Mouse (Mus musculus) ES-E14 (cell line): Measurements from ENCODE around the gene Prr5. TPM values are rescaled to one million over a fixed set of nuclear protein-coding genes. Genes with fewer than 3 reads are reported as not detected.

Experiments used
- DNase-seq: peaks from one replicate; pipeline ENCODE4 v3.0.0-alpha.2; 2013; ENCODE audit warnings: low read depth, low spot score
- H3K27ac ChIP-seq: 2 replicates; pipeline ENCODE4 v1.5.1; 2012; ENCODE audit warnings: low read depth, mild to moderate bottlenecking, low read length, moderate library complexity, mixed read lengths; ENCODE audit not compliant: poor library complexity, insufficient read depth, severe bottlenecking
- H3K36me3 ChIP-seq: 2 replicates; pipeline ENCODE4 v1.6.1; 2012; ENCODE audit warnings: mild to moderate bottlenecking, low read length, moderate library complexity, mixed read lengths; ENCODE audit not compliant: control insufficient read depth, poor library complexity, insufficient read depth, severe bottlenecking
- H3K4me1 ChIP-seq, 2 experiments: fragments of 150-350 bp in 1 of 2; sonication (generic) in 1 of 2; 2 replicates each; pipeline ENCODE4 v1.6.1; 2012; ENCODE audit warnings: low read length in 2 of 2, mild to moderate bottlenecking in 1 of 2, mixed read lengths in 1 of 2; ENCODE audit not compliant: control insufficient read depth in 2 of 2, insufficient read depth in 2 of 2, poor library complexity in 1 of 2
- H3K4me3 ChIP-seq, 2 experiments: fragments of 150-350 bp in 1 of 2; sonication (generic) in 1 of 2; 2 replicates each; pipeline ENCODE4 v1.5.1; 2012; ENCODE audit warnings: low read length in 2 of 2, low read depth in 1 of 2, mild to moderate bottlenecking in 1 of 2, mixed read lengths in 1 of 2; ENCODE audit not compliant: insufficient read depth in 1 of 2, poor library complexity in 1 of 2, severe bottlenecking in 1 of 2
- H3K9ac ChIP-seq: 2 replicates; pipeline ENCODE4 v1.6.1; 2012; ENCODE audit warnings: low read depth, mild to moderate bottlenecking, low read length, mixed read lengths; ENCODE audit not compliant: poor library complexity, insufficient read depth, severe bottlenecking
- H3K9me3 ChIP-seq: fragments of 150-350 bp; sonication (generic); 2 replicates; pipeline ENCODE4 v1.6.1; 2012; ENCODE audit warnings: low read depth, mild to moderate bottlenecking, low read length; ENCODE audit not compliant: control insufficient read depth, insufficient read depth
- CHD2 ChIP-seq: IDR thresholded peaks from 2 replicates; pipeline ENCODE4 v1.6.1; 2014; ENCODE audit warnings: mild to moderate bottlenecking, low read depth, low read length, inconsistent platforms
- HCFC1 ChIP-seq: IDR thresholded peaks from 2 replicates; pipeline ENCODE4 v1.6.1; 2012; ENCODE audit warnings: low read length, inconsistent platforms, borderline replicate concordance; ENCODE audit not compliant: insufficient read depth
- MAFK ChIP-seq: IDR thresholded peaks from 2 replicates; pipeline ENCODE4 v1.6.1; 2014; ENCODE audit warnings: mild to moderate bottlenecking, low read depth, low read length, inconsistent platforms; ENCODE audit not compliant: insufficient read depth
- ZC3H11A ChIP-seq: IDR thresholded peaks from 2 replicates; pipeline ENCODE4 v1.6.1; 2012; ENCODE audit warnings: low read depth, mild to moderate bottlenecking, inconsistent platforms, low read length, borderline replicate concordance
- ZNF384 ChIP-seq: IDR thresholded peaks from 2 replicates; pipeline ENCODE4 v1.6.1; 2012; ENCODE audit warnings: low read depth, low read length, inconsistent platforms
- in situ Hi-C, 2 experiments: fragments of 600-800 bp; cut with MboI; formaldehyde crosslinking; loops; one replicate each; pipeline ENCODE4 v1.15.1; 2025; ENCODE audit warnings: low sequenced_read_pairs in 2 of 2, inconsistent platforms in 1 of 2; ENCODE audit not compliant: unreplicated experiment in 2 of 2
- total RNA-seq: library from RNA; depleted of rRNA; stranded (reverse); fragments of 300-350 nt; gene quantifications from 2 replicates; pipeline ENCODE4 v1.2.3, GENCODE M21; 2012

The Prr5 gene
- total RNA-seq, 1 experiment, result 11.6 TPM

DNA sequence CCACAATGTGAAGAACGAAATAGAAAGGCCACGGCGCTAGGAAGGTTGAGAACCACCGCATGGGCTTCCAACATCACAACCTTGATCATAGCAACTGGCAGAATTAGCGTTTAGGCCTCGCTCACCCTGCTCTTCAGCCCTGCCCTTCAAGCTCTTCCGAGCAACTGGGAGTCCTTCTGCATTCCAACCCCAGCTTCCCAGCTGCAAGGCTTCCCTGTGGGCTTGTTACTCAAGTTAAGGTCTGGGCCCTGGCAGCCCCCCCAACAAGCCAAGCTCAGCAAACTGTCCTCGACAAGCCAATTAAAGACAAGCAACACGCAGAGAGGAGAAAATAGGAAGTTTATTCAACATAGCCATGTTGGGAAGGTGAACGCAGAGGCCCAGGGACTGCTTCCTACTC, 14.4 kb upstream of the Prr5 start:
- Histone ChIP-seq H3K4me3 (no peak overlapping the region), H3K27ac (no peak overlapping the region)
- in situ Hi-C loops, result no loop called here

DNA sequence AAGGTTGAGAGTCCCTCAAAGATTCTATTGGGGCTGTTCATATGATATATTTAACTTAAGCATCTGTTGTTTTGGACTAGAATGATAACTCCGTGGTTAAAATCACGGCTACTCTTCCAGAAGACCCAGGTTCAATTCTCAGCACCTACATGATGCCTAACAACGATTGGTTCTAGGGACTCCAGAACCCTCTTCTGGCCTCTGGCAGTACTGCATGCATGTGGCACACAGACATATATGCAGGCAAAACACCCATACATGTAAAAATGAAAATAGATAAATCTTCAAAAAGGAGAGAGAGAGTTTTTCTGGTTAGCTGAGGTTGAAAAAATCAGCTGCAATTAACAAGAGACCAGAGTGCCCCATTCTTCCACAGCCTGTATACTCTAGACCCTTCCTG, 12.7 kb upstream of the Prr5 start:
- DNase-seq, result no peak
- Histone ChIP-seq H3K36me3 (no peaks in the 10 kb centered on the region), H3K4me1 (peaks cover 5 to 32% of the 10 kb centered on the region in 2 experiments; a peak in 3 of 4 replicates), H3K27ac (no peak overlapping the region), H3K9ac (no peak overlapping the region), H3K9me3 (no peaks in the 10 kb centered on the region), H3K4me3 (no peak overlapping the region)
- in situ Hi-C loops, result no loop called here
- no peak for TF ChIP-seq ZNF384
- no peak for TF ChIP-seq MAFK
- no peak for TF ChIP-seq ZC3H11A
- no peak for TF ChIP-seq CHD2
- no peak for TF ChIP-seq HCFC1

More for the DNA sequence above, 14.4 kb upstream of the Prr5 start:
- no peak for TF ChIP-seq ZNF384
- no peak for TF ChIP-seq CHD2
- no peak for TF ChIP-seq HCFC1
- no peak for TF ChIP-seq ZC3H11A
- TF ChIP-seq MAFK, result no peak
- Histone ChIP-seq H3K9me3 (no peaks in the 10 kb centered on the region), H3K4me1 (peaks cover 5 to 36% of the 10 kb centered on the region in 2 experiments; a peak in 3 of 4 replicates), H3K9ac (no peak overlapping the region), H3K36me3 (no peaks in the 10 kb centered on the region)
- no peak for DNase-seq

DNA sequence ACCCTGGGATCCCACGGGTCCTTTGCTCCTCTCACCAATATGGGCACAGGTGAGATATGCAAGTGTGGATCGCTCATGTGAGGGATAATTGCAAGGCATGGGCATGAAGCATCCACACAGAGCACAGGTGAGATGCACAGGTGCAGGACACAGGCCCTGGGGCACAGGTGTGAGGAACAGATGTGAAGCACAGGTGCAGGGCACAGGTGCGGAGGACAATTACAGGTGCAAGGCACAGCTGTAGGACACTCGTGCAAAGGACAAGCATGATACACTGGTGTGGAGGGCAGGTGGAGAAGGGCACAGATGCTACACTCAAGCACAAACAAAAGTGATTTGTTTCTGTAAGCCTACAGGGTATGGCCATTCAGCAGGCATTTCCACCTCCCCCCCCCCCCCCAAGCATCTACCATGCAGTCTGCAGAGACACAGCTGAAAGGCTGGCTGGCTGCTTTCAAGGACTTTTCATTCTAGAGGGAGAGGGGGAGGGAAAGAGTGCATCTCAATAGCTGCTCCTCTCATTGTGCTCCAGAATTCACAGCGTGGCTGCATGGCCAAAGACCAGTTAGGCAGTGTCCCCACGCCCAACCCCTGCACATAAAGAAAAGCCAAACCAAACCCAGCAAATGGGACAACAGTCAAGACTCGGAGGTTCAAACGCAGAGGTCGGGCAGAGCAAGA, 11.9 kb upstream of the Prr5 start:
- Histone ChIP-seq H3K36me3 (no peaks in the 10 kb centered on the region), H3K4me1 (peaks cover 5 to 32% of the 10 kb centered on the region in 2 experiments; a peak in 3 of 4 replicates), H3K9ac (no peak overlapping the region), H3K4me3 (no peak overlapping the region), H3K27ac (no peak overlapping the region; the same call in 1 of the 2 replicates), H3K9me3 (no peaks in the 10 kb centered on the region)
- no peak for TF ChIP-seq ZC3H11A
- TF ChIP-seq CHD2, result no peak
- no peak for TF ChIP-seq MAFK
- no peak for TF ChIP-seq ZNF384
- no peak for TF ChIP-seq HCFC1
- DNase-seq, result no peak
- in situ Hi-C loops, result no loop called here

DNA sequence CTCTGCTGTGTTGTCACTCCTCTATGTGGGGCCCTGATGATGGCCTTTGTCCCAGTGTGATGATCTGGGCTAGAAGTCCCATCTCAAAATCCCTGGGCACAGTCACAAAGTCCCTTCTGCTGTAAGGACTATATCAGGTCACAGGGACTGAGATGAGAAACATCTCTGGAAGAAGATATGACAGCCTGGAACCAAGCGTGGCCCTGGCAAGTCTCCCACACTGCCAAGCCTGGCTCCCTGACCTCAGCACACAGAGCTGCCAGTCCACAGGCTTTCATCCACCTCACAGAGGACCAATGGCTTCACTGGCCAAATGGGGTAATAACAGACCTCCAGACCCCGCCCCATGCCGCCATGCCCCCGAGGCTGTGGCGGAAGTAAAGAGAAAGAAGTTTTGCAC, 10.8 kb upstream of the Prr5 start:
- peaks cover 8 to 33% of the 10 kb centered on the region in 2 experiments for H3K4me1 ChIP-seq
- no peak for DNase-seq

DNA sequence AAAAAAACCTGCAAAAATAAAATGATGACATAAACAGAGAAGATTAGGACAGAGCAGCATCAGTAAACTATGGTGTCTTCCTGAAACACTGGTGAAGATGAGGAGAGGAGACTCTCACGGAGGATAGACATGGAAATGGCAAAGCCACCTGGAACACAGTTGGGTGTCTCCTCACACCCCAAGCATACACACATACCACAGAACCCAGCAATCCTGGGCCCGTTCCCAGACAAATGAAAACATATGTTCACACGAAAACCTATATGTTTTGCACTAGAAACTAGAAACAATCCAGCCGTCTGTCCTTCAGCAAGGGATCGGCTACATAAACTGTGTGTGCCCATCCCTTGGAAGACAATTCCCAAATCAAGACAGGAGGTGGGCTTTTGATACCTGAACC, 9.6 kb upstream of the Prr5 start:
- no peak overlapping the region for H3K27ac ChIP-seq
- no peaks in the 10 kb centered on the region for H3K36me3 ChIP-seq
- H3K9me3 ChIP-seq, result no peaks in the 10 kb centered on the region
- H3K4me3 ChIP-seq, result no peak overlapping the region
- in situ Hi-C loops, result no loop called here
- peaks cover 9 to 39% of the 10 kb centered on the region in 2 experiments for H3K4me1 ChIP-seq
- TF ChIP-seq HCFC1 (no peak), MAFK (no peak), ZC3H11A (no peak), ZNF384 (no peak), CHD2 (no peak)
- DNase-seq, result no peak
- H3K9ac ChIP-seq, result no peak overlapping the region

More for the DNA sequence above, 10.8 kb upstream of the Prr5 start:
- Histone ChIP-seq H3K4me3 (no peak overlapping the region), H3K9ac (no peak overlapping the region), H3K27ac (no peak overlapping the region), H3K9me3 (no peaks in the 10 kb centered on the region), H3K36me3 (no peaks in the 10 kb centered on the region)
- in situ Hi-C loops, result no loop called here
- TF ChIP-seq ZC3H11A (no peak), CHD2 (no peak), MAFK (no peak), HCFC1 (no peak), ZNF384 (no peak)
